Mouse (Mus musculus): ENCODE measurements around the gene Ufc1.

- TF ChIP-seq CTCF (IDR thresholded peaks at IDR 0.05; ENCODE audit: extremely low read depth, insufficient read depth, insufficient read length, insufficient replicate concordance): no peak
- no peak for TF ChIP-seq POLR2A (IDR thresholded peaks at IDR 0.05; ENCODE audit: low read depth, low read length)
Measured at GRCm38 (mm10) chr1:171322012-171322411, 27.2 kb upstream of the Ufc1 start.

Measured in spleen, adult 2 months (tissue).